Mouse (Mus musculus) bone marrow, adult 2 months (tissue): Measurements from ENCODE around the gene Cdh16.

Experiments used
- CTCF ChIP-seq: fragments of 200-500 bp; IDR thresholded peaks from 2 replicates; pipeline ENCODE4 v1.5.1; 2011; ENCODE audit warnings: low read length, control low read depth; ENCODE audit not compliant: control insufficient read depth, insufficient read depth
- POLR2A ChIP-seq: fragments of 200-500 bp; IDR thresholded peaks from 2 replicates; pipeline ENCODE4 v1.6.1; 2011; ENCODE audit warnings: low read depth, mild to moderate bottlenecking, control low read depth, low read length, borderline replicate concordance; ENCODE audit not compliant: control insufficient read depth

GRCm38 (mm10) chr8:104640241-104640640, 16.0 kb upstream of the Cdh16 start:
- TF ChIP-seq CTCF (no peak), POLR2A (no peak)
